Mouse (Mus musculus) erythroblast, adult 5-6 weeks (primary cell): Measurements from ENCODE around the gene Mthfd2. TPM values are rescaled to one million over a fixed set of nuclear protein-coding genes. Genes with fewer than 3 reads are reported as not detected.

Experiments used
- ATAC-seq: replicated peaks from 2 replicates; pipeline ENCODE4 v1.8.0; 2016; ENCODE audit warnings: moderate number of reproducible peaks, mild to moderate bottlenecking, moderate TSS enrichment, inconsistent platforms; ENCODE audit not compliant: poor library complexity, low FRiP score, severe bottlenecking
- total RNA-seq, 2 experiments: library from RNA; stranded (forward) in 1 of 2; stranded (reverse) in 1 of 2; fragments of 150-400 nt in 1 of 2; fragments of 200-764, 138-1000 nt in 1 of 2; gene quantifications; 2 replicates each; pipeline versions ENCODE4 v1.2.3 to v1.2.4; 2015 to 2017; ENCODE audit warnings: low replicate concordance in 2 of 2

Gene Mthfd2
- total RNA-seq, 2 experiments from 2014 or later = 21.1 to 21.8 TPM

GRCm38 (mm10) chr6:83278881-83279280, 46.8 kb downstream of the Mthfd2 start:
- peak; percentile 64 for ATAC-seq

- no peak for ATAC-seq
Observed at GRCm38 (mm10) chr6:83277151-83277550, 48.6 kb downstream of the Mthfd2 start.

- ATAC-seq = no peak
Observed at GRCm38 (mm10) chr6:83273733-83274132, 52.0 kb downstream of the Mthfd2 start.

- no peak for ATAC-seq
Observed at GRCm38 (mm10) chr6:83268144-83269010, 57.3 kb downstream of the Mthfd2 start.

- ATAC-seq = no peak
Observed at GRCm38 (mm10) chr6:83267616-83268015, 58.1 kb downstream of the Mthfd2 start.

GRCm38 (mm10) chr6:83265653-83266052, 60.1 kb downstream of the Mthfd2 start:
- no peak for ATAC-seq

- no peak for ATAC-seq
Observed at GRCm38 (mm10) chr6:83265253-83265652, 60.5 kb downstream of the Mthfd2 start.

GRCm38 (mm10) chr6:83264516-83264915, 61.2 kb downstream of the Mthfd2 start:
- ATAC-seq = no peak

Other genes starting within 250 kb of the Mthfd2 start
- gene Pcgf1, start 248.0 kb downstream of the Mthfd2 start, total RNA-seq (2015; ENCODE audit: low replicate concordance) = 19.8 and 29.7 TPM in 2 replicates
- 11.0 and 18.1 TPM in 2 replicates for gene Pcgf1, start 248.0 kb downstream of the Mthfd2 start, total RNA-seq (2017; ENCODE audit: low replicate concordance)
- gene Lbx2, start 239.5 kb downstream of the Mthfd2 start, total RNA-seq (2015; ENCODE audit: low replicate concordance) = not detected in 2 replicates
- not detected in 2 replicates for gene Lbx2, start 239.5 kb downstream of the Mthfd2 start, total RNA-seq (2017; ENCODE audit: low replicate concordance)
- not detected in 2 replicates for gene Ccdc142, start 224.3 kb downstream of the Mthfd2 start, total RNA-seq (2015; ENCODE audit: low replicate concordance)
- 0.98 TPM in 1 of 2 replicates, not detected in the other for gene Ccdc142, start 224.3 kb downstream of the Mthfd2 start, total RNA-seq (2017; ENCODE audit: low replicate concordance)
- 0.19 TPM in 1 of 2 replicates, not detected in the other for gene Gm42688, start 224.3 kb downstream of the Mthfd2 start, total RNA-seq (2015; ENCODE audit: low replicate concordance)
- gene Gm42688, start 224.3 kb downstream of the Mthfd2 start, total RNA-seq (2017; ENCODE audit: low replicate concordance) = 0.94 TPM in 1 of 2 replicates, not detected in the other
- 21.7 and 33.9 TPM in 2 replicates for gene Mrpl53, start 216.9 kb downstream of the Mthfd2 start, total RNA-seq (2015; ENCODE audit: low replicate concordance)
- gene Mrpl53, start 216.9 kb downstream of the Mthfd2 start, total RNA-seq (2017; ENCODE audit: low replicate concordance) = 6.6 and 14.8 TPM in 2 replicates
- 5.8 and 11.3 TPM in 2 replicates for gene Mogs, start 210.4 kb downstream of the Mthfd2 start, total RNA-seq (2015; ENCODE audit: low replicate concordance)
- gene Mogs, start 210.4 kb downstream of the Mthfd2 start, total RNA-seq (2017; ENCODE audit: low replicate concordance) = 13.8 and 18.5 TPM in 2 replicates
- 7.1 and 18.8 TPM in 2 replicates for gene Wbp1, start 204.3 kb downstream of the Mthfd2 start, total RNA-seq (2015; ENCODE audit: low replicate concordance)
- 18.3 and 42.2 TPM in 2 replicates for gene Wbp1, start 204.3 kb downstream of the Mthfd2 start, total RNA-seq (2017; ENCODE audit: low replicate concordance)
- gene Ino80b, start 200.5 kb downstream of the Mthfd2 start, total RNA-seq (2015; ENCODE audit: low replicate concordance) = 0.77 and 5.2 TPM in 2 replicates
- gene Ino80b, start 200.5 kb downstream of the Mthfd2 start, total RNA-seq (2017; ENCODE audit: low replicate concordance) = 19.2 and 25.0 TPM in 2 replicates
- 0.63 TPM in 1 of 2 replicates, not detected in the other for gene Rtkn, start 190.4 kb downstream of the Mthfd2 start, total RNA-seq (2015; ENCODE audit: low replicate concordance)
- gene Rtkn, start 190.4 kb downstream of the Mthfd2 start, total RNA-seq (2017; ENCODE audit: low replicate concordance) = not detected in 2 replicates
- gene Wdr54, start 169.5 kb downstream of the Mthfd2 start, total RNA-seq (2015; ENCODE audit: low replicate concordance) = not detected in 2 replicates
- 0.28 TPM in 1 of 2 replicates, not detected in the other for gene Wdr54, start 169.5 kb downstream of the Mthfd2 start, total RNA-seq (2017; ENCODE audit: low replicate concordance)
- not detected in 2 replicates for gene 1700003E16Rik, start 169.5 kb downstream of the Mthfd2 start, total RNA-seq (2015; ENCODE audit: low replicate concordance)
- gene 1700003E16Rik, start 169.5 kb downstream of the Mthfd2 start, total RNA-seq (2017; ENCODE audit: low replicate concordance) = not detected in 2 replicates
- gene Dctn1, start 160.0 kb downstream of the Mthfd2 start, total RNA-seq (2015; ENCODE audit: low replicate concordance) = 21.7 and 21.9 TPM in 2 replicates
- gene Dctn1, start 160.0 kb downstream of the Mthfd2 start, total RNA-seq (2017; ENCODE audit: low replicate concordance) = 18.0 and 25.9 TPM in 2 replicates
- 1.0 and 1.2 TPM in 2 replicates for gene Slc4a5, start 106.1 kb downstream of the Mthfd2 start, total RNA-seq (2015; ENCODE audit: low replicate concordance)
- 0.28 and 0.43 TPM in 2 replicates for gene Slc4a5, start 106.1 kb downstream of the Mthfd2 start, total RNA-seq (2017; ENCODE audit: low replicate concordance)
- 51.6 and 54.6 TPM in 2 replicates for gene Mob1a, start 108 bp upstream of the Mthfd2 start, total RNA-seq (2015; ENCODE audit: low replicate concordance)
- gene Mob1a, start 108 bp upstream of the Mthfd2 start, total RNA-seq (2017; ENCODE audit: low replicate concordance) = 71.1 and 78.7 TPM in 2 replicates
- 99.1 and 113 TPM in 2 replicates for gene Bola3, start 23.2 kb upstream of the Mthfd2 start, total RNA-seq (2015; ENCODE audit: low replicate concordance)
- gene Bola3, start 23.2 kb upstream of the Mthfd2 start, total RNA-seq (2017; ENCODE audit: low replicate concordance) = 93.6 and 115 TPM in 2 replicates
- gene Tet3, start 133.2 kb upstream of the Mthfd2 start, total RNA-seq (2015; ENCODE audit: low replicate concordance) = 29.6 and 35.1 TPM in 2 replicates
- gene Tet3, start 133.2 kb upstream of the Mthfd2 start, total RNA-seq (2017; ENCODE audit: low replicate concordance) = 24.9 and 25.5 TPM in 2 replicates
- gene Dguok, start 181.1 kb upstream of the Mthfd2 start, total RNA-seq (2015; ENCODE audit: low replicate concordance) = 20.7 and 23.1 TPM in 2 replicates
- 22.9 and 25.4 TPM in 2 replicates for gene Dguok, start 181.1 kb upstream of the Mthfd2 start, total RNA-seq (2017; ENCODE audit: low replicate concordance)
- gene Actg2, start 210.4 kb upstream of the Mthfd2 start, total RNA-seq (2015; ENCODE audit: low replicate concordance) = not detected in 2 replicates
- gene Actg2, start 210.4 kb upstream of the Mthfd2 start, total RNA-seq (2017; ENCODE audit: low replicate concordance) = not detected in 2 replicates
- gene Stambp, start 246.8 kb upstream of the Mthfd2 start, total RNA-seq (2015; ENCODE audit: low replicate concordance) = 9.8 and 17.7 TPM in 2 replicates
- 2.5 and 4.3 TPM in 2 replicates for gene Stambp, start 246.8 kb upstream of the Mthfd2 start, total RNA-seq (2017; ENCODE audit: low replicate concordance)